Mouse (Mus musculus) hematopoietic multipotent progenitor cell, adult 10-12 weeks (in vitro differentiated cells): Measurements from ENCODE around the gene Drosha. TPM values are rescaled to one million over a fixed set of nuclear protein-coding genes. Genes with fewer than 3 reads are reported as not detected.

ENCODE experiments used
- polyA plus RNA-seq: library from polyadenylated mRNA; stranded (reverse); fragments of >175 nt; gene quantifications from 2 replicates; pipeline ENCODE4 v1.2.3, GENCODE M21; 2012; ENCODE audit warnings: low replicate concordance

Gene Drosha
- polyA plus RNA-seq, result 68.5 and 83.4 TPM in 2 replicates

DNA sequence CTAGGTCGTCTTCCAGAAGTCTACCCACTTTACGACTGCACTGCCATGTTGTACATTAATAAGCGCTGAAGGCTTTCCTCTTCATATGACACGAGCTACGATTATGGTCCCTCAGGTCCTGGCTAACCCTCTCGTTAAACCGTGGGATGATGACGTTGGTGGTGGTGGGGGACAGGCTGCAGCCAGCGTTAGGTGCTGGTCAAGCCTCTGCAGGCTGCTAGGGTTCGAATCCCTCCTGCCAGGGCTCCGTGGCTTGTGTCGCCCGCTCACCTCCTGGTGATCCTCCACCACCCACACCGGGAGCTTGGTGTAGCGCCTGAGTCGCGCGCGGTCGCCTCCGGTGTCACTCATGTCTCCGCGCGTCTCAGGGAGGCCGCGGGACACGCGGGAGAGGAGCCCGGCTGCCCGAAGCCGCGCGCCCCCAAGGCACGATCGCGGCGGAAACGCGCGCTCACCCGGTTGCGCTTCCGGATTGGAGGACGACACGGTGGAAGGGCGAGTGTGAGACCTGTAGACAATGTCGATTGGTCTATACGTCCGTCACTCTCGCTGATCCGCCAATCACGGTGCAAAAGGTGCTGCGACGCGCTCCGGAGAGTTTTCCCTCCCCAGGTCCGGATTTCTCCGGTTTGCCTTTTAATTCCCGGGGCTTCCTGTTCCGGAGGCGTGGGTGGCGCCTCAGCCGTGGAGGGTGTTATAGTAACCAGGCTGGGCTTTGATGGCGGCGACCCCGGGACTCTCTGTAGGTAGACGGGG is at the start of gene Drosha, which contains the start of gene 6030458C11Rik:
Drosha (plus strand) TSS at position 619 of the 756 bp plus-strand sequence.
6030458C11Rik (minus strand) TSS at position 453 of the 756 bp plus-strand sequence.

Other genes starting within 250 kb of the Drosha start
- 1.9 and 2.5 TPM in 2 replicates for gene Pdzd2, start 84.9 kb upstream of the Drosha start, polyA plus RNA-seq
- 12.2 and 20.8 TPM in 2 replicates for gene 6030458C11Rik, start 166 bp upstream of the Drosha start, polyA plus RNA-seq